18 mouse cellular contexts compared by ENCODE assay signal in the genomic region with DNA sequence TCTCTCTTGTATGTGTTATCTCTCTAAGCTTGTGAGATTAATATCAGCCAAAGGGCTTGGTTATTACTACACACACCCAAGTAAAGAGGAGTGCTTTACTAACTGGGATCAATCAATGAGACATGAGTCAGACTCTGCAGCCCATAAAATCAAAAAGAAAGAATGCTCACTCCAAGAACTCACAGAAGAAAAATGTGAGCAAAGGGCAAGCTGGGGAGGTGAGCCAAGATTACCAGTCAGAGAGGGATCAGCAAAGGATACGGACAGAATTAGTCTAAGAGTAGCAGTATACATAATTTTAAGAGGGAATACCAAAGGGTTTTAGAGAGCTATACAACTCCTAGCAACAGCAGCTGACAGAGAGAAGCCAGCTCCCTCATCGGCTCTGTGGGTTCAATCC.
"Had no signal": no experiment of that assay in that cellular context is flagged by ENCODE, and none has a peak within 500 bp of the region (broad histone marks: within the 10 kb centered on the region; RNA-seq: fewer than 3 reads in every experiment).

No protein-coding gene starts in this region.

- ATAC-seq: liver, postnatal 0 days; lung, postnatal 0 days; midbrain, embryonic 13.5 days; midbrain, embryonic 15.5 days had no signal

- H3K27me3 ChIP-seq: lung, embryonic 15.5 days; megakaryocyte, embryonic 14.5 days; midbrain, embryonic 13.5 days; midbrain, embryonic 15.5 days; neural tube, embryonic 12.5 days; stomach, embryonic 15.5 days had no signal

- H3K4me1 ChIP-seq: lung, embryonic 15.5 days; megakaryocyte, embryonic 14.5 days; midbrain, embryonic 13.5 days; midbrain, embryonic 15.5 days; neural tube, embryonic 12.5 days; stomach, embryonic 15.5 days had no signal

- H3K4me3 ChIP-seq: lung, embryonic 15.5 days; megakaryocyte, embryonic 14.5 days; midbrain, embryonic 13.5 days; midbrain, embryonic 15.5 days; neural tube, embryonic 12.5 days; stomach, embryonic 15.5 days had no signal

- H3K9me3 ChIP-seq: lung, embryonic 15.5 days; midbrain, embryonic 13.5 days; midbrain, embryonic 15.5 days; neural tube, embryonic 12.5 days; stomach, embryonic 15.5 days had no signal

- H3K4me2 ChIP-seq: lung, embryonic 15.5 days; midbrain, embryonic 11.5 days; midbrain, embryonic 13.5 days; midbrain, embryonic 15.5 days; neural tube, embryonic 12.5 days; stomach, embryonic 15.5 days had no signal

- H3K36me3 ChIP-seq: lung, embryonic 15.5 days; midbrain, embryonic 13.5 days; midbrain, embryonic 15.5 days; neural tube, embryonic 12.5 days; stomach, embryonic 15.5 days had no signal

- H3K27ac ChIP-seq: lung, embryonic 15.5 days; macrophage; midbrain, embryonic 13.5 days; midbrain, embryonic 15.5 days; neural tube, embryonic 12.5 days; stomach, embryonic 15.5 days; stomach, postnatal 0 days had no signal

- DNase-seq: liver, postnatal 0 days; lung, adult 2 months; lung, postnatal 14 days; lung, postnatal 36 days; right cerebral cortex, postnatal 14 days; thymus, adult 2 months; thymus, postnatal 25 days; thymus, postnatal 4 days had no signal

- H3K9ac ChIP-seq: liver, postnatal 0 days; lung, embryonic 15.5 days; midbrain, embryonic 13.5 days; midbrain, embryonic 15.5 days; neural tube, embryonic 12.5 days; stomach, embryonic 15.5 days had no signal
